7 mouse cellular contexts compared by ENCODE assay signal in genomic region chr6:128308311-128308710, GRCm38 (mm10). TPM values are rescaled to one million over a fixed set of nuclear protein-coding genes. Genes with fewer than 3 reads are reported as not detected.
A peak's percentile ranks its signal among the peaks of the same experiment; 100 is the strongest.
DNase-seq lines count a peak whose midpoint lies in the region; ATAC-seq and TF ChIP-seq lines count a peak whose summit lies in the region.

No protein-coding gene starts in this region.

- no peak overlapping the region for H3K4me3 ChIP-seq in CH12.LX (replicated peaks in 1 of 3; ENCODE audit: low read depth in 2 of 3, low read length in 2 of 3, poor library complexity in 1 of 3)
- no peak overlapping the region for H3K4me3 ChIP-seq in intestine, postnatal 0 days (ENCODE audit: low read depth, low read length)
- H3K4me3 ChIP-seq in liver, postnatal 0 days (ENCODE audit: low read depth, low read length), result no peak overlapping the region

- H3K27me3 ChIP-seq in CH12.LX (replicated peaks), result no peaks in the 10 kb centered on the region
- H3K27me3 ChIP-seq in intestine, postnatal 0 days (replicated peaks; ENCODE audit: control insufficient read depth, insufficient read depth, low read length), result no peaks in the 10 kb centered on the region
- H3K27me3 ChIP-seq in liver, postnatal 0 days (ENCODE audit: insufficient read depth, low read length), result no peaks in the 10 kb centered on the region

- dilution Hi-C loops in CH12.LX (cut with MboI; ENCODE audit: extremely low pct_ligation_motif_present, extremely low pct_unique_long_range_greater_than_20kb, low sequenced_read_pairs), result no loop called here

- no peak for TF ChIP-seq EP300 in CH12.LX (IDR thresholded peaks at IDR 0.05; ENCODE audit: low read length)
- TF ChIP-seq EP300 in liver, postnatal 0 days (IDR thresholded peaks at IDR 0.05; ENCODE audit: low read depth), result no peak

- no peaks in the 10 kb centered on the region for H3K79me2 ChIP-seq in CH12.LX (replicated peaks; ENCODE audit: control insufficient read depth, extremely low read depth, insufficient read depth, poor library complexity, severe bottlenecking)

- H3K27ac ChIP-seq in CH12.LX (ENCODE audit: insufficient read depth, low read depth), result no peak overlapping the region
- no peak overlapping the region for H3K27ac ChIP-seq in intestine, postnatal 0 days (ENCODE audit: low read depth, low read length)
- H3K27ac ChIP-seq in liver, postnatal 0 days (ENCODE audit: low read depth), result no peak overlapping the region

- H3K9ac ChIP-seq in CH12.LX (ENCODE audit: insufficient read depth, low read depth), result no peak overlapping the region
- no peak overlapping the region for H3K9ac ChIP-seq in intestine, postnatal 0 days (ENCODE audit: low read depth, low read length)
- H3K9ac ChIP-seq in liver, postnatal 0 days (replicated peaks), result no peak overlapping the region

- TF ChIP-seq POLR2A in CH12.LX (IDR thresholded peaks at IDR 0.05; ENCODE audit: low read depth, low read length), result no peak

- WGBS in intestine, postnatal 0 days, result 32% methylated on average over 4 of the region's 4 CpGs
- 31% methylated on average over 4 of the region's 4 CpGs for WGBS in liver, postnatal 0 days (ENCODE audit: insufficient replicate concordance)

- peak; percentile 57; the same call in 1 of the 2 replicates for ATAC-seq in intestine, postnatal 0 days
- no peak for ATAC-seq in liver, postnatal 0 days

- H3K9me3 ChIP-seq in CH12.LX (replicated peaks; ENCODE audit: low read length), result no peaks in the 10 kb centered on the region
- no peaks in the 10 kb centered on the region for H3K9me3 ChIP-seq in intestine, postnatal 0 days (ENCODE audit: control insufficient read depth)
- no peaks in the 10 kb centered on the region for H3K9me3 ChIP-seq in liver, postnatal 0 days (ENCODE audit: low read length)

- no peaks in the 10 kb centered on the region for H3K36me3 ChIP-seq in CH12.LX (replicated peaks in 1 of 2; ENCODE audit: control insufficient read depth in 1 of 2, insufficient read depth in 1 of 2, low read length in 1 of 2)
- no peaks in the 10 kb centered on the region for H3K36me3 ChIP-seq in intestine, postnatal 0 days (ENCODE audit: control insufficient read depth, insufficient read depth)
- H3K36me3 ChIP-seq in liver, postnatal 0 days (replicated peaks; ENCODE audit: insufficient read depth, low read length), result no peaks in the 10 kb centered on the region

- no peaks in the 10 kb centered on the region for H3K4me1 ChIP-seq in CH12.LX (ENCODE audit: control insufficient read depth in 1 of 2, insufficient read depth in 2 of 2)
- no peaks in the 10 kb centered on the region for H3K4me1 ChIP-seq in intestine, postnatal 0 days (replicated peaks; ENCODE audit: control insufficient read depth, insufficient read depth, low read length)
- no peaks in the 10 kb centered on the region for H3K4me1 ChIP-seq in liver, postnatal 0 days (ENCODE audit: insufficient read depth)

- in situ Hi-C loops in CH12.LX (cut with MboI; ENCODE audit: low pct_ligation_motif_present, low pct_unique_long_range_greater_than_20kb, low sequenced_read_pairs), result no loop called here

- H3K4me2 ChIP-seq in CH12.LX (ENCODE audit: insufficient read depth, low read depth, poor library complexity, severe bottlenecking), result no peak overlapping the region
- H3K4me2 ChIP-seq in intestine, postnatal 0 days (replicated peaks; ENCODE audit: low read depth), result no peak overlapping the region
- H3K4me2 ChIP-seq in liver, postnatal 0 days (ENCODE audit: low read depth, low read length), result no peak overlapping the region

- peak; percentile 66 for TF ChIP-seq RAD21 in CH12.LX (IDR thresholded peaks at IDR 0.05; ENCODE audit: low read depth, low read length)

- DNase-seq in A20 (ENCODE audit: low read depth, low spot score) (peak; percentile 80), CH12.LX (ENCODE audit: extremely low read depth) (peak; percentile 69)
- DNase-seq in cerebellum, adult 18-20 months, result peak; percentile 64 to 73
- peak; percentile 89 for DNase-seq in forelimb bud, embryonic 11.5 days (ENCODE audit: low read depth, low spot score)
- DNase-seq in liver, postnatal 0 days, result peak; percentile 79
- peak; percentile 20 for DNase-seq in retina, postnatal 7 days (ENCODE audit: low read depth, low spot score)

- TF ChIP-seq CTCF in CH12.LX (conservative IDR thresholded peaks at IDR 0.05 in 1 of 2, IDR thresholded peaks at IDR 0.05 in 1 of 2; ENCODE audit: low read depth in 2 of 2, low read length in 2 of 2), result peak; percentile 86 to 90
- TF ChIP-seq CTCF in intestine, postnatal 0 days (IDR thresholded peaks at IDR 0.05; ENCODE audit: low read depth), result peak; percentile 87
- TF ChIP-seq CTCF in liver, postnatal 0 days (IDR thresholded peaks at IDR 0.05; ENCODE audit: low read depth), result peak; percentile 85

TF ChIP-seq in CH12.LX, 34 proteins besides CTCF, POLR2A, EP300 and RAD21:
- peak; percentile 18; the same call in 1 of the 2 replicates for TF ChIP-seq ZC3H11A (IDR thresholded peaks at IDR 0.05; ENCODE audit: low read depth, low read length)
- no peak for TF ChIP-seq MAZ (IDR thresholded peaks at IDR 0.05; ENCODE audit: low read depth, low read length)
- TF ChIP-seq USF1 (IDR thresholded peaks at IDR 0.05; ENCODE audit: low read depth, low read length), result no peak
- TF ChIP-seq ELF1 (IDR thresholded peaks at IDR 0.05; ENCODE audit: low read depth, low read length), result no peak
- peak; percentile 88 for TF ChIP-seq SMC3 (IDR thresholded peaks at IDR 0.05; ENCODE audit: low read depth, low read length)
- TF ChIP-seq NELFE (IDR thresholded peaks at IDR 0.05; ENCODE audit: low read depth, low read length), result peak; percentile 34; the same call in 1 of the 2 replicates
TF ChIP-seq in CH12.LX: peak in this region for 3.

RNA-seq across cellular contexts. Expression of gene Tead4, which starts 7.7 kb away (rescaled TPM):
- not detected in 2 replicates for total RNA-seq in CH12.LX (2012; rRNA removed)
- not detected in 2 replicates for total RNA-seq in CH12.LX (2014; rRNA removed)
- 0.15 TPM in 1 of 2 replicates, not detected in the other for polyA plus RNA-seq in CH12.LX (2012; ENCODE audit: insufficient read length, low read depth)
- polyA plus RNA-seq in intestine, postnatal 0 days (2015; fragmentation: Nextera tagmentation; extraction: Ambion mirVana), result 1.4 and 1.5 TPM in 2 replicates
- 0.28 and 0.34 TPM in 2 replicates for polyA plus RNA-seq in liver, postnatal 0 days (2015; fragmentation: Nextera tagmentation; extraction: Ambion mirVana)

RNA-seq across cellular contexts. Expression of gene Tulp3, which starts 47.3 kb away (rescaled TPM):
- total RNA-seq in CH12.LX (2012; rRNA removed), result 4.9 and 5.5 TPM in 2 replicates
- total RNA-seq in CH12.LX (2014; rRNA removed), result 3.7 and 5.6 TPM in 2 replicates
- 11.5 and 13.1 TPM in 2 replicates for polyA plus RNA-seq in CH12.LX (2012; ENCODE audit: insufficient read length, low read depth)
- polyA plus RNA-seq in intestine, postnatal 0 days (2015; fragmentation: Nextera tagmentation; extraction: Ambion mirVana), result 3.0 and 4.4 TPM in 2 replicates
- polyA plus RNA-seq in liver, postnatal 0 days (2015; fragmentation: Nextera tagmentation; extraction: Ambion mirVana), result 0.81 and 1.2 TPM in 2 replicates

RNA-seq across cellular contexts. Expression of gene Rhno1, which starts 54.4 kb away (rescaled TPM):
- total RNA-seq in CH12.LX (2012; rRNA removed), result 28.7 and 34.9 TPM in 2 replicates
- total RNA-seq in CH12.LX (2014; rRNA removed), result 18.5 and 19.3 TPM in 2 replicates
- polyA plus RNA-seq in CH12.LX (2012; ENCODE audit: insufficient read length, low read depth), result 53.4 and 60.0 TPM in 2 replicates
- polyA plus RNA-seq in intestine, postnatal 0 days (2015; fragmentation: Nextera tagmentation; extraction: Ambion mirVana), result 39.1 and 39.5 TPM in 2 replicates
- 30.0 and 31.3 TPM in 2 replicates for polyA plus RNA-seq in liver, postnatal 0 days (2015; fragmentation: Nextera tagmentation; extraction: Ambion mirVana)

RNA-seq across cellular contexts. Expression of gene Foxm1, which starts 54.5 kb away (rescaled TPM):
- total RNA-seq in CH12.LX (2012; rRNA removed), result 14.3 and 16.8 TPM in 2 replicates
- total RNA-seq in CH12.LX (2014; rRNA removed), result 5.8 and 6.0 TPM in 2 replicates
- 32.5 and 41.0 TPM in 2 replicates for polyA plus RNA-seq in CH12.LX (2012; ENCODE audit: insufficient read length, low read depth)
- 4.7 and 5.7 TPM in 2 replicates for polyA plus RNA-seq in intestine, postnatal 0 days (2015; fragmentation: Nextera tagmentation; extraction: Ambion mirVana)
- polyA plus RNA-seq in liver, postnatal 0 days (2015; fragmentation: Nextera tagmentation; extraction: Ambion mirVana), result 5.5 and 5.7 TPM in 2 replicates

Comparison
In these comparisons a context has a peak if more than half of its experiments do, and no peak if none do; other contexts are left out.
1. DNase-seq: peak in every context shown above with its lines; median percentile 89 in forelimb bud, embryonic 11.5 days; 80 in A20; 79 in liver, postnatal 0 days; 69 in CH12.LX; 68 in cerebellum, adult 18-20 months; 20 in retina, postnatal 7 days.